Mouse (Mus musculus) CD4-positive, CD25-positive, alpha-beta regulatory T cell (primary cell): Measurements from ENCODE around the gene Srm. TPM values are rescaled to one million over a fixed set of nuclear protein-coding genes. Genes with fewer than 3 reads are reported as not detected.

ENCODE experiments used
- polyA plus RNA-seq: library from polyadenylated mRNA; unstranded; fragments of 100-300 nt; shearing (Covaris generic); gene quantifications from one replicate; pipeline ENCODE4 v1.2.1, GENCODE M21; 2017

The Srm gene
- polyA plus RNA-seq: 106 TPM

GRCm38 (mm10) chr4:148591171-148591630 lies at the start of gene Srm:
TSS of gene Srm (plus strand) at chr4:148591503.

GRCm38 (mm10) chr4:148558297-148559000 lies 32.9 kb upstream of the Srm start, which contains the start of gene Exosc10:
TSS of gene Exosc10 (plus strand) at chr4:148558429.

GRCm38 (mm10) chr4:148602357-148603120 lies 11.2 kb downstream of the Srm start, which contains the start of gene Masp2:
TSS of gene Masp2 (plus strand) at chr4:148602554.

GRCm38 (mm10) chr4:148626623-148627185 lies 35.4 kb downstream of the Srm start, which contains the start of gene Tardbp:
TSS of gene Tardbp (minus strand) at chr4:148627019.

GRCm38 (mm10) chr4:148643291-148644156 lies 52.2 kb downstream of the Srm start, which contains the start of gene Gm572:
TSS of gene Gm572 (plus strand) at chr4:148643317.

Other genes with a start within 250 kb of the Srm start
- 17.5 TPM for gene Ubiad1, start 146.7 kb upstream of the Srm start, polyA plus RNA-seq
- gene Mtor, start 142.9 kb upstream of the Srm start, polyA plus RNA-seq: 19.2 TPM
- gene Angptl7, start 91.0 kb upstream of the Srm start, polyA plus RNA-seq: 0.26 TPM
- gene Exosc10, start 33.1 kb upstream of the Srm start, polyA plus RNA-seq: 120 TPM
- 0.41 TPM for gene Masp2, start 11.1 kb downstream of the Srm start, polyA plus RNA-seq
- gene Tardbp, start 35.5 kb downstream of the Srm start, polyA plus RNA-seq: 198 TPM
- not detected for gene Gm572, start 51.8 kb downstream of the Srm start, polyA plus RNA-seq
- 3.4 TPM for gene Casz1, start 212.9 kb downstream of the Srm start, polyA plus RNA-seq